Mouse (Mus musculus) cerebellum, adult 2 months (tissue): ENCODE data around the gene Adamts13. TPM values are rescaled to one million over a fixed set of nuclear protein-coding genes. Genes with fewer than 3 reads are reported as not detected.
A peak's percentile ranks its signal among the peaks of the same experiment; 100 is the strongest.

Experiments
- DNase-seq, 2 experiments: peaks; one replicate each; pipeline ENCODE4 v3.0.0; 2021
- H3K27ac ChIP-seq: fragments of 200-500 bp; 2 replicates; pipeline ENCODE4 v1.5.1; 2012; ENCODE audit warnings: low read length, control low read depth, inconsistent platforms; ENCODE audit not compliant: insufficient read depth
- H3K27me3 ChIP-seq: fragments of 200-500 bp; 2 replicates; pipeline ENCODE4 v1.6.1; 2012; ENCODE audit warnings: inconsistent platforms, mild to moderate bottlenecking, low read length, moderate library complexity; ENCODE audit not compliant: control insufficient read depth, insufficient read depth
- H3K4me1 ChIP-seq: fragments of 200-500 bp; 2 replicates; pipeline ENCODE4 v1.6.1; 2011; ENCODE audit warnings: low read length; ENCODE audit not compliant: control insufficient read depth, insufficient read depth
- H3K4me3 ChIP-seq: fragments of 200-500 bp; replicated peaks from 2 replicates; pipeline ENCODE3; 2011; ENCODE audit warnings: mild to moderate bottlenecking, low read depth, low read length, control low read depth; ENCODE audit not compliant: insufficient read depth
- CTCF ChIP-seq: fragments of 200-500 bp; IDR thresholded peaks from 2 replicates; pipeline ENCODE4 v1.5.1; 2011; ENCODE audit warnings: low read depth, mild to moderate bottlenecking, control low read depth, low read length, moderate library complexity, borderline replicate concordance; ENCODE audit not compliant: insufficient read depth
- POLR2A ChIP-seq: fragments of 200-500 bp; IDR thresholded peaks from 2 replicates; pipeline ENCODE4 v1.6.1; 2011; ENCODE audit warnings: low read length, control low read depth, borderline replicate concordance; ENCODE audit not compliant: insufficient read depth
- WGBS: fragments of 180-500 bp; shearing (Covaris S2); methylation state at CpG from one replicate; pipeline ENCODE4 v1.1.7; 2018; 5-methylcytosine and 5-hydroxymethylcytosine counted together
- polyA plus RNA-seq: library from polyadenylated mRNA; depleted of rRNA; stranded (reverse); fragments of >200 nt; gene quantifications from 2 replicates; pipeline ENCODE4 v1.2.3, GENCODE M21; 2012

The Adamts13 gene
- polyA plus RNA-seq, 1 experiment: not detected

- peak within 1 kb of the TSS; percentile 32 for H3K27ac ChIP-seq
- peak; percentile 94 to 95 for DNase-seq
- under 1% methylated on average over 38 of the region's 38 CpGs for WGBS
- peak within 1 kb of the TSS; percentile 67 for H3K4me3 ChIP-seq
- peaks cover 23% of the 10 kb centered on the region for H3K4me1 ChIP-seq
- TF ChIP-seq POLR2A: peak; percentile 95
- TF ChIP-seq CTCF: no peak
- no peaks in the 10 kb centered on the region for H3K27me3 ChIP-seq
Measured at GRCm38 (mm10) chr2:27027618-27028436, 54.6 kb downstream of the Adamts13 start, which contains the start of gene Slc2a6. Gene Slc2a6, minus strand, starts transcription at chr2:27027998.

GRCm38 (mm10) chr2:27028437-27029015 lies 55.3 kb downstream of the Adamts13 start:
- no peaks in the 10 kb centered on the region for H3K27me3 ChIP-seq
- WGBS: 72% methylated on average over 4 of the region's 4 CpGs
- no peak for DNase-seq
- TF ChIP-seq POLR2A (no peak), CTCF (no peak)
- H3K4me1 ChIP-seq: peaks cover 20% of the 10 kb centered on the region
- peak overlapping the region; percentile 67 for H3K4me3 ChIP-seq
- H3K27ac ChIP-seq: no peak overlapping the region

- H3K4me1 ChIP-seq: no peaks in the 10 kb centered on the region
- DNase-seq: no peak
- no peak for TF ChIP-seq CTCF
- no peak for TF ChIP-seq POLR2A
- H3K27me3 ChIP-seq: no peaks in the 10 kb centered on the region
- H3K4me3 ChIP-seq: no peak overlapping the region
- WGBS: 80% methylated on average over 2 of the region's 2 CpGs
- H3K27ac ChIP-seq: no peak overlapping the region
Measured at GRCm38 (mm10) chr2:27032361-27032760, 59.1 kb downstream of the Adamts13 start.

GRCm38 (mm10) chr2:27036003-27036402 lies 62.8 kb downstream of the Adamts13 start:
- Histone ChIP-seq H3K27me3 (no peaks in the 10 kb centered on the region), H3K4me1 (no peaks in the 10 kb centered on the region), H3K4me3 (no peak overlapping the region), H3K27ac (no peak overlapping the region)
- DNase-seq: no peak
- 44% methylated on average over 3 of the region's 3 CpGs for WGBS
- TF ChIP-seq CTCF: no peak

- Histone ChIP-seq H3K4me3 (no peak overlapping the region), H3K4me1 (no peaks in the 10 kb centered on the region), H3K27me3 (no peaks in the 10 kb centered on the region), H3K27ac (no peak overlapping the region)
- 62% methylated on average over 4 of the region's 4 CpGs for WGBS
- TF ChIP-seq CTCF: no peak
- no peak for TF ChIP-seq POLR2A
- no peak for DNase-seq
Measured at GRCm38 (mm10) chr2:27037008-27037407, 63.8 kb downstream of the Adamts13 start.

GRCm38 (mm10) chr2:27038596-27038995 lies 65.4 kb downstream of the Adamts13 start:
- 2% methylated on average over 3 of the region's 3 CpGs for WGBS
- H3K27me3 ChIP-seq: no peaks in the 10 kb centered on the region

GRCm38 (mm10) chr2:27039286-27039685 lies 66.1 kb downstream of the Adamts13 start:
- DNase-seq: peak in 1 of 2 experiments; percentile 28
- H3K27me3 ChIP-seq: no peaks in the 10 kb centered on the region
- no peak for TF ChIP-seq POLR2A
- TF ChIP-seq CTCF: peak; percentile 24; the same call in 1 of the 2 replicates
- H3K4me1 ChIP-seq: no peaks in the 10 kb centered on the region
- H3K4me3 ChIP-seq: no peak overlapping the region
- WGBS: 7% methylated on average over 1 of the region's 1 CpGs
- H3K27ac ChIP-seq: no peak overlapping the region

More at GRCm38 (mm10) chr2:27038596-27038995, 65.4 kb downstream of the Adamts13 start:
- TF ChIP-seq POLR2A (no peak), CTCF (peak; percentile 94)
- DNase-seq: peak; percentile 64 to 68
- no peaks in the 10 kb centered on the region for H3K4me1 ChIP-seq
- H3K27ac ChIP-seq: no peak overlapping the region
- no peak overlapping the region for H3K4me3 ChIP-seq
